ENCODE assay signal across 10 mouse cellular contexts in the genomic region with DNA sequence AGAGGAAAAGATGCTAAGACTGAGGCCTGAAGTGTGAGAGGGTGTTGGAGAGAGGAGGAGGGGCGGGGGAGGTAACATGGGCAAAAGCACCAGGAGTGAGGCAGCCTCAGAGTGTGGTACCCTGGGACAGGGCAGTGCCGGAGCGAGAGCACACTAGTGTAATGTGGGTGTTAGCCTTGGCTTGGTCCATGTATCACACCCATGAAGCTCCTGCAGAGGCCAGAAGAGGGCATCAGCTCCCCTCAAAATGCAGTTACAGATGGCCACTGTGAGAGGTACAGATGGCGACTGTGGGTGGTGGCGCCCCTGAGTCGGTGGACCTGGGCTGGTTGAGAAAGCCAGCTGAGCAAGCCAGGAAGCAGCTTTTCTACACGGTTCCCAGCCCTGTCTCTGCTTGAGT. TPM values are rescaled to one million over a fixed set of nuclear protein-coding genes. Genes with fewer than 3 reads are reported as not detected.
A peak's percentile ranks its signal among the peaks of the same experiment; 100 is the strongest.
DNase-seq lines count a peak whose midpoint lies in the region; ATAC-seq and TF ChIP-seq lines count a peak whose summit lies in the region.
"Had no signal": no experiment of that assay in that cellular context is flagged by ENCODE, and none has a peak within 500 bp of the region (broad histone marks: within the 10 kb centered on the region; RNA-seq: fewer than 3 reads in every experiment).

No protein-coding gene starts in this region.

- no peak for ATAC-seq in liver, postnatal 0 days

- no peak overlapping the region for H3K9ac ChIP-seq in liver, postnatal 0 days (replicated peaks)
- H3K9ac ChIP-seq: neural tube, embryonic 13.5 days had no signal

- 0 out of 2 replicates have a peak, but pooled peaks cover 2% of the 10 kb centered on the region for H3K27me3 ChIP-seq in liver, postnatal 0 days (ENCODE audit: insufficient read depth, low read length)
- H3K27me3 ChIP-seq: neural tube, embryonic 13.5 days had no signal

- H3K4me1 ChIP-seq in liver, postnatal 0 days (ENCODE audit: insufficient read depth): no peaks in the 10 kb centered on the region
- H3K4me1 ChIP-seq: neural tube, embryonic 13.5 days had no signal

- H3K27ac ChIP-seq in liver, postnatal 0 days (ENCODE audit: low read depth): no peak overlapping the region
- H3K27ac ChIP-seq: neural tube, embryonic 13.5 days had no signal

- no peaks in the 10 kb centered on the region for H3K9me3 ChIP-seq in liver, postnatal 0 days (ENCODE audit: low read length)
- H3K9me3 ChIP-seq: neural tube, embryonic 13.5 days had no signal

- no peaks in the 10 kb centered on the region for H3K36me3 ChIP-seq in liver, postnatal 0 days (replicated peaks; ENCODE audit: insufficient read depth, low read length)
- H3K36me3 ChIP-seq: neural tube, embryonic 13.5 days had no signal

- DNase-seq in heart, postnatal 10 days: peak; percentile 8 to 18
- DNase-seq in heart, adult 8-10 months (ENCODE audit: low spot score): no peak
- peak; percentile 38 for DNase-seq in Muller cell, postnatal 12 days (ENCODE audit: inconsistent ontology term)
- peak; percentile 60 for DNase-seq in embryo, embryonic 11 days
- peak; percentile 19 for DNase-seq in kidney, adult 9 months
- DNase-seq in liver, postnatal 0 days: peak; percentile 44
- peak; percentile 66 to 72 for DNase-seq in right cerebral cortex, postnatal 36 days (ENCODE audit: low spot score in 2 of 2)
- no peak for DNase-seq in heart, adult 9 months (ENCODE audit: low spot score in 2 of 2)

- TF ChIP-seq EP300 in liver, postnatal 0 days (IDR thresholded peaks at IDR 0.05; ENCODE audit: low read depth): no peak

- no peak overlapping the region for H3K4me2 ChIP-seq in liver, postnatal 0 days (ENCODE audit: low read depth, low read length)
- H3K4me2 ChIP-seq: neural tube, embryonic 13.5 days had no signal

- TF ChIP-seq CTCF in liver, postnatal 0 days (IDR thresholded peaks at IDR 0.05; ENCODE audit: low read depth): peak; percentile 65

- 27% methylated on average over 7 of the region's 7 CpGs for WGBS in liver, postnatal 0 days (ENCODE audit: insufficient replicate concordance)

- H3K4me3 ChIP-seq in liver, postnatal 0 days (ENCODE audit: low read depth, low read length): no peak overlapping the region
- H3K4me3 ChIP-seq: neural tube, embryonic 13.5 days had no signal

- intact Hi-C loops in heart, postnatal 10 days (cut with DNase I): loop anchor here (5.0 kb wide), 1 partner anchor 156 kb away; no protein-coding TSS in a partner anchor

RNA-seq across cellular contexts. Expression of gene Mei1, which starts 11.4 kb away (rescaled TPM):
- total RNA-seq in heart, postnatal 10 days (2021): not detected
- not detected for total RNA-seq in heart, adult 8-10 months (2022)
- polyA plus RNA-seq in liver, postnatal 0 days (2015; fragmentation: Nextera tagmentation; extraction: Ambion mirVana): not detected in 2 replicates
- total RNA-seq: heart, postnatal 36 days had no signal

RNA-seq across cellular contexts. Expression of gene 4930407I10Rik, which starts 22.2 kb away (rescaled TPM):
- total RNA-seq in heart, postnatal 10 days (2021): not detected
- not detected for total RNA-seq in heart, adult 8-10 months (2022)
- polyA plus RNA-seq in liver, postnatal 0 days (2015; fragmentation: Nextera tagmentation; extraction: Ambion mirVana): not detected in 2 replicates
- total RNA-seq: heart, postnatal 36 days had no signal
- polyA plus RNA-seq: neural tube, embryonic 13.5 days had no signal

RNA-seq across cellular contexts. Expression of gene Snu13, which starts 33.8 kb away (rescaled TPM):
- 10 to 100 TPM; 55.3 to 57.3 TPM for total RNA-seq in heart, postnatal 10 days (2021)
- total RNA-seq in heart, adult 8-10 months (2022): 10 to 100 TPM; 43.0 to 55.5 (median 51.3) TPM
- 84.6 and 92.1 TPM in 2 replicates for polyA plus RNA-seq in liver, postnatal 0 days (2015; fragmentation: Nextera tagmentation; extraction: Ambion mirVana)

RNA-seq across cellular contexts. Expression of gene Ccdc134, which starts 46.6 kb away (rescaled TPM):
- 1 to 10 TPM; 5.1 to 5.5 TPM for total RNA-seq in heart, postnatal 10 days (2021)
- 1 to 10 TPM; 3.5 to 4.5 (median 4.2) TPM for total RNA-seq in heart, adult 8-10 months (2022)
- 3.6 and 4.0 TPM in 2 replicates for polyA plus RNA-seq in liver, postnatal 0 days (2015; fragmentation: Nextera tagmentation; extraction: Ambion mirVana)

RNA-seq across cellular contexts. Expression of gene Desi1, which starts 47.5 kb away (rescaled TPM):
- 10 to 100 TPM; 24.6 to 26.7 TPM for total RNA-seq in heart, postnatal 10 days (2021)
- total RNA-seq in heart, adult 8-10 months (2022): 10 to 100 TPM; 19.5 to 33.9 (median 28.2) TPM
- polyA plus RNA-seq in liver, postnatal 0 days (2015; fragmentation: Nextera tagmentation; extraction: Ambion mirVana): 14.6 and 15.0 TPM in 2 replicates

Comparison
In these comparisons a context has a peak if more than half of its experiments do, and no peak if none do; other contexts are left out.
1. DNase-seq: peak in heart, postnatal 10 days (2 of 2), Muller cell, postnatal 12 days (single experiment), embryo, embryonic 11 days (single experiment), kidney, adult 9 months (single experiment), liver, postnatal 0 days (single experiment) and right cerebral cortex, postnatal 36 days (2 of 2); none in heart, adult 8-10 months (single experiment) and heart, adult 9 months (0 of 2).